8 mouse cellular contexts compared by ENCODE assay signal in the genomic region with DNA sequence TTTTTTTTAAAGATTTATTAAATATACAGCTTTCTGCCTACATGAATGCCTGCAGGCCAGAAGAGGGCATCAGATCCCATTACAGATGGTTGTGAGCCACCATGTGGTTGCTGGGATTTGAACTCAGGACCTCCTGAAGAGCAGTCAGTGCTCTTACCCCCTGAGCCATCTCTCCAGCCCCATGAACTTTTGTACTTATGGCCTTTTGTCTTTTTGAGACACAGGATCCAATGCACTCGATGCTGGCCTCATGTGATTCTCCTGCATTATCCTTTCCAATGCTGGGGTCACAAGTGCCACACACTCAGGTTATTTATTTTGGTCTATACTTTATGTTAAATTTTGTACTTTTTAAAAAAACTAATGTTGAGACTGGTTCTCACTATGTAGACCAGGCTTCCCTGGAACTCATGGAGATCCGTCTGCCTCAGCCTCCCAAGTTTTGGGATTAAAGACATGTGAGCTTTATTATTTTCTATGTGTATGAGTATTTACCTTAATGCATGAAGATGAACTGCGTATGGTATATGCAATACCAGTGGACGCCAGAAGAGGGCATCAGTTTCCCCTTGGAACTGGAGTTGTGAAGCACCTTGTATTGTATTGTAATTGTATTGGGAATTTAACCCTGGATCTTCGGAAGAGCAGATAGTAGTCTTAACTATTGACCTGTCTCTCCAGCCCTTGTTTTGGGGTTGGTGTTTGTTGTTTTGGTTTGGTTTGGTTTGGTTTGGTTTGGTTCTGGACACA. TPM values are rescaled to one million over a fixed set of nuclear protein-coding genes. Genes with fewer than 3 reads are reported as not detected.
DNase-seq lines count a peak whose midpoint lies in the region; ATAC-seq and TF ChIP-seq lines count a peak whose summit lies in the region.
"Had no signal": no experiment of that assay in that cellular context is flagged by ENCODE, and none has a peak within 500 bp of the region (broad histone marks: within the 10 kb centered on the region; RNA-seq: fewer than 3 reads in every experiment).

No protein-coding gene starts in this region.

- peak; percentile 52 for DNase-seq in kidney, adult 2 months
- peak; percentile 84 for DNase-seq in NIH3T3 (ENCODE audit: low read depth)
- peak; percentile 71 for DNase-seq in embryonic facial prominence, embryonic 10.5 days (ENCODE audit: low spot score)
- peak; percentile 85 for DNase-seq in lung, embryonic 14.5 days
- peak; percentile 71 for DNase-seq in thymus, postnatal 14 days

- H3K4me3 ChIP-seq in kidney, adult 2 months (ENCODE audit: insufficient read depth, low read depth, low read length), result no peak overlapping the region
- no peak overlapping the region for H3K4me3 ChIP-seq in kidney, embryonic 14.5 days (ENCODE audit: low read length)
- no peak overlapping the region for H3K4me3 ChIP-seq in embryonic facial prominence, embryonic 10.5 days
- no peak overlapping the region for H3K4me3 ChIP-seq in lung, embryonic 14.5 days (ENCODE audit: low read depth, low read length)
- H3K4me3 ChIP-seq: limb, embryonic 12.5 days had no signal

- H3K27ac ChIP-seq in kidney, adult 2 months (ENCODE audit: insufficient read depth, low read depth, low read length), result no peak overlapping the region
- H3K27ac ChIP-seq in kidney, embryonic 14.5 days (ENCODE audit: low read depth, low read length), result no peak overlapping the region
- no peak overlapping the region for H3K27ac ChIP-seq in embryonic facial prominence, embryonic 10.5 days (replicated peaks)
- H3K27ac ChIP-seq in lung, embryonic 14.5 days (ENCODE audit: low read depth), result no peak overlapping the region
- H3K27ac ChIP-seq: limb, embryonic 12.5 days had no signal

- WGBS in kidney, adult 2 months, result 33% methylated on average over 5 of the region's 5 CpGs
- WGBS in kidney, embryonic 14.5 days, result 38% methylated on average over 5 of the region's 5 CpGs
- 33% methylated on average over 5 of the region's 5 CpGs for WGBS in embryonic facial prominence, embryonic 10.5 days
- WGBS in lung, embryonic 14.5 days, result 33% methylated on average over 5 of the region's 5 CpGs

- H3K27me3 ChIP-seq in kidney, adult 2 months (replicated peaks; ENCODE audit: control insufficient read depth, insufficient read depth, low read length), result no peaks in the 10 kb centered on the region
- no peaks in the 10 kb centered on the region for H3K27me3 ChIP-seq in kidney, embryonic 14.5 days (ENCODE audit: control insufficient read depth, insufficient read depth, low read length)
- no peaks in the 10 kb centered on the region for H3K27me3 ChIP-seq in embryonic facial prominence, embryonic 10.5 days (replicated peaks; ENCODE audit: low read depth, poor library complexity, severe bottlenecking)
- H3K27me3 ChIP-seq in lung, embryonic 14.5 days (ENCODE audit: insufficient read depth, low read length), result no peaks in the 10 kb centered on the region
- H3K27me3 ChIP-seq: limb, embryonic 12.5 days had no signal

- no peaks in the 10 kb centered on the region for H3K9me3 ChIP-seq in kidney, embryonic 14.5 days (ENCODE audit: control insufficient read depth, low read length)
- peaks cover 4% of the 10 kb centered on the region; the same call in 1 of the 2 replicates for H3K9me3 ChIP-seq in embryonic facial prominence, embryonic 10.5 days
- H3K9me3 ChIP-seq in lung, embryonic 14.5 days (ENCODE audit: low read depth, low read length), result no peaks in the 10 kb centered on the region

- no peak for ATAC-seq in kidney, embryonic 14.5 days (ENCODE audit: low FRiP score, low TSS enrichment)
- peak; percentile 42 for ATAC-seq in CD4-positive, CD25-positive, alpha-beta regulatory T cell, adult 4 months
- no peak for ATAC-seq in lung, embryonic 14.5 days (ENCODE audit: insufficient read depth)

- H3K4me1 ChIP-seq in kidney, adult 2 months (ENCODE audit: control insufficient read depth, insufficient read depth, low read length), result no peaks in the 10 kb centered on the region
- H3K4me1 ChIP-seq in kidney, embryonic 14.5 days (ENCODE audit: control insufficient read depth, insufficient read depth, low read length), result no peaks in the 10 kb centered on the region
- H3K4me1 ChIP-seq in embryonic facial prominence, embryonic 10.5 days, result no peaks in the 10 kb centered on the region
- H3K4me1 ChIP-seq in lung, embryonic 14.5 days (ENCODE audit: insufficient read depth), result no peaks in the 10 kb centered on the region
- H3K4me1 ChIP-seq: limb, embryonic 12.5 days had no signal

- H3K9ac ChIP-seq in kidney, embryonic 14.5 days (ENCODE audit: low read depth, low read length), result no peak overlapping the region
- no peak overlapping the region for H3K9ac ChIP-seq in lung, embryonic 14.5 days
- H3K9ac ChIP-seq: limb, embryonic 12.5 days had no signal

- TF ChIP-seq CTCF in kidney, adult 2 months (conservative IDR thresholded peaks at IDR 0.05; ENCODE audit: insufficient read depth, insufficient read length, low read depth, low read length), result 0 out of 2 replicates have a peak, but pooled peaks have one; percentile 16
- TF ChIP-seq CTCF in lung, embryonic 14.5 days (IDR thresholded peaks at IDR 0.05; ENCODE audit: low read depth), result peak; percentile 84

- H3K4me2 ChIP-seq in kidney, embryonic 14.5 days (replicated peaks; ENCODE audit: low read depth, low read length), result no peak overlapping the region
- H3K4me2 ChIP-seq in lung, embryonic 14.5 days, result no peak overlapping the region
- H3K4me2 ChIP-seq: limb, embryonic 12.5 days had no signal

- no peak for TF ChIP-seq POLR2A in kidney, adult 2 months (IDR thresholded peaks at IDR 0.05; ENCODE audit: low read depth, low read length)

- no peaks in the 10 kb centered on the region for H3K36me3 ChIP-seq in kidney, adult 2 months (ENCODE audit: control insufficient read depth, insufficient read depth, low read length)
- peaks cover 39% of the 10 kb centered on the region for H3K36me3 ChIP-seq in kidney, embryonic 14.5 days (ENCODE audit: control insufficient read depth, insufficient read depth, low read length)
- H3K36me3 ChIP-seq in embryonic facial prominence, embryonic 10.5 days (replicated peaks), result peaks cover 74% of the 10 kb centered on the region
- peaks cover 54% of the 10 kb centered on the region for H3K36me3 ChIP-seq in lung, embryonic 14.5 days (ENCODE audit: insufficient read depth)

RNA-seq across cellular contexts. Expression of a gene that starts 15.0 kb away (rescaled TPM):
- polyA plus RNA-seq in kidney, adult 2 months (2012; rRNA removed), result 5.5 and 7.5 TPM in 2 replicates
- polyA plus RNA-seq in kidney, embryonic 14.5 days (2014; fragmentation: Nextera tagmentation; extraction: Ambion mirVana), result 5.1 and 6.4 TPM in 2 replicates
- not detected for polyA plus RNA-seq in CD4-positive, CD25-positive, alpha-beta regulatory T cell, adult 4 months (2017; shearing (Covaris generic))
- 5.5 and 6.0 TPM in 2 replicates for polyA plus RNA-seq in embryonic facial prominence, embryonic 10.5 days (2016; fragmentation: Nextera tagmentation; extraction: Ambion mirVana)
- polyA plus RNA-seq in lung, embryonic 14.5 days (2014; fragmentation: Nextera tagmentation; extraction: Ambion mirVana), result 6.6 and 7.8 TPM in 2 replicates

RNA-seq across cellular contexts. Expression of a gene that starts 17.4 kb away (rescaled TPM):
- 18.3 and 23.3 TPM in 2 replicates for polyA plus RNA-seq in kidney, adult 2 months (2012; rRNA removed)
- 10.9 and 15.7 TPM in 2 replicates for polyA plus RNA-seq in kidney, embryonic 14.5 days (2014; fragmentation: Nextera tagmentation; extraction: Ambion mirVana)
- 10 to 100 TPM; 57.3 to 60.0 TPM for polyA plus RNA-seq in CD4-positive, CD25-positive, alpha-beta regulatory T cell, adult 4 months (2017; shearing (Covaris generic))
- 12.9 and 13.1 TPM in 2 replicates for polyA plus RNA-seq in embryonic facial prominence, embryonic 10.5 days (2016; fragmentation: Nextera tagmentation; extraction: Ambion mirVana)
- polyA plus RNA-seq in lung, embryonic 14.5 days (2014; fragmentation: Nextera tagmentation; extraction: Ambion mirVana), result 19.6 and 20.2 TPM in 2 replicates

RNA-seq across cellular contexts. Expression of a gene that starts 31.5 kb away (rescaled TPM):
- 3.6 and 3.7 TPM in 2 replicates for polyA plus RNA-seq in kidney, adult 2 months (2012; rRNA removed)
- polyA plus RNA-seq in kidney, embryonic 14.5 days (2014; fragmentation: Nextera tagmentation; extraction: Ambion mirVana), result 7.5 TPM in 2 replicates
- not detected for polyA plus RNA-seq in CD4-positive, CD25-positive, alpha-beta regulatory T cell, adult 4 months (2017; shearing (Covaris generic))
- 14.7 and 20.3 TPM in 2 replicates for polyA plus RNA-seq in embryonic facial prominence, embryonic 10.5 days (2016; fragmentation: Nextera tagmentation; extraction: Ambion mirVana)
- 10.8 and 11.1 TPM in 2 replicates for polyA plus RNA-seq in lung, embryonic 14.5 days (2014; fragmentation: Nextera tagmentation; extraction: Ambion mirVana)

RNA-seq across cellular contexts. Expression of a gene that starts 43.5 kb away (rescaled TPM):
- 31.0 and 33.9 TPM in 2 replicates for polyA plus RNA-seq in kidney, adult 2 months (2012; rRNA removed)
- 23.6 and 31.1 TPM in 2 replicates for polyA plus RNA-seq in kidney, embryonic 14.5 days (2014; fragmentation: Nextera tagmentation; extraction: Ambion mirVana)
- 10 to 100 TPM in 1 of 2 experiments, 1 to 10 TPM in 1; 6.8 to 11.2 TPM for polyA plus RNA-seq in CD4-positive, CD25-positive, alpha-beta regulatory T cell, adult 4 months (2017; shearing (Covaris generic))
- polyA plus RNA-seq in embryonic facial prominence, embryonic 10.5 days (2016; fragmentation: Nextera tagmentation; extraction: Ambion mirVana), result 26.1 and 28.5 TPM in 2 replicates
- polyA plus RNA-seq in lung, embryonic 14.5 days (2014; fragmentation: Nextera tagmentation; extraction: Ambion mirVana), result 27.7 and 31.9 TPM in 2 replicates

RNA-seq across cellular contexts. Expression of a gene that starts 44.4 kb away (rescaled TPM):
- polyA plus RNA-seq in kidney, adult 2 months (2012; rRNA removed), result 94.4 and 116 TPM in 2 replicates
- polyA plus RNA-seq in kidney, embryonic 14.5 days (2014; fragmentation: Nextera tagmentation; extraction: Ambion mirVana), result 75.5 and 111 TPM in 2 replicates
- polyA plus RNA-seq in CD4-positive, CD25-positive, alpha-beta regulatory T cell, adult 4 months (2017; shearing (Covaris generic)), result 10 to 100 TPM; 19.2 TPM
- 129 and 131 TPM in 2 replicates for polyA plus RNA-seq in embryonic facial prominence, embryonic 10.5 days (2016; fragmentation: Nextera tagmentation; extraction: Ambion mirVana)
- 117 and 134 TPM in 2 replicates for polyA plus RNA-seq in lung, embryonic 14.5 days (2014; fragmentation: Nextera tagmentation; extraction: Ambion mirVana)
